Mouse (Mus musculus): ENCODE results near the gene AL607142.1.

The AL607142.1 gene

DNA sequence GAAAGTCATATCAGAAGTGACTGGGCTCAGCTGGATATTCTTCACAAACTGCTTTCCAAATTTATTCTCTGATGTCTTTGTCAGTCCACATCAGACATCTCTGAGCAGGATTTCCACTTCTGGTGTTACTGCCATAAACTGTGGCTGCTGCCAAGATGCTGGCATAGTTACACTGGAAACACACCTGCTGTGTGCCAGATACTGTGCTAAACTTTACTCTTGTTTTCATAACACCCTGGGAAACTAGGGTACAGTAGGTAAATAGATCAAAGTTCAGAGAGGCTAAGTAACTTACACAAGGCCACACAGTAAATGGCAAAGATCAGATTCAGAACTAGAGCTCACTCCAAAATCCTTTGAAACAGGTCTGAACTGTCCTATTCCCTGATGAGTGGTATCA lies 36.4 kb downstream of the AL607142.1 start:
- CTCF ChIA-PET, result no interaction called here

DNA sequence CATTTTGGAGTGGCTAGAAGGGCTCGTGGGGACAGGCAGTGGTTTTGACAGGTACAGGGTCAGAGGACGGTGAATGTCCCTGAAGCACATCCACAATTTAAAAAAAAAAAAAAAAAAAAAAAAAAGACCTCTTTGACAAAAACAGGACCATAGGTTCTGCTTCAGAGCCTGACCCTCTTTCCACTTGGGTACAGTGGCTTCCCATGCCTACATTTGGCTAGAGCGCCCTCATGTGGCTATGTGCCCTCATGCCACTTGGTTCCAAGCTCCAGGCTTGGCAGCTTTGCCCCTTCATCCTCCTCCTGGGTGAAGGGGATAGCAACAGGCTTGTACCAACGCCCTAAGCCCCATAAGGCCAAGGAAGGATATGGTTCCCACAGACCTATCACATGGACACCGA lies 39.8 kb downstream of the AL607142.1 start:
- CTCF ChIA-PET, result interaction anchor here (0.6 kb wide), 1 partner anchor 87 kb away, joined by 3 read pairs; no protein-coding TSS in a partner anchor

DNA sequence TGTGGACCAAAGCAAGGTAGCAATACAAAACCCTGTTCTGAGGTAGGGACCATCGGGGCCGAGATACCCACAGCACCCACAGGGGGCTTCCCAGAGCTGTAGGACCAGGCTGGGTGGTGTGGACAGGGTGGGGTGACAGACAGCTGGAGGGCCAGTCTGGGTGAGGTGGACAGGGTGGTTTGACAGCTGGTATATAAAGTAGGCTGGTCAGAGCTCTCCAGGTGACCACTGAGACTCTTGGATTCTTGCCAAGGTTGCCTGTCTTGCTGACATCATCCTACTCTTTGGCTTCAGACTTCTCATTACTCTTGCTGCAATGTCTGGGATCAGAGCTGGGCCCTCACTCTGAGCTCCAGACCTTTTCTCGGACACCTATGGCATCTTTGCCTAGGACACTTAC lies 41.6 kb downstream of the AL607142.1 start:
- CTCF ChIA-PET, result interaction anchor here (0.6 to 0.9 kb wide), 3 partner anchors 124 to 682 kb away, joined by 3 to 7 read pairs (median 6); no protein-coding TSS in a partner anchor

DNA sequence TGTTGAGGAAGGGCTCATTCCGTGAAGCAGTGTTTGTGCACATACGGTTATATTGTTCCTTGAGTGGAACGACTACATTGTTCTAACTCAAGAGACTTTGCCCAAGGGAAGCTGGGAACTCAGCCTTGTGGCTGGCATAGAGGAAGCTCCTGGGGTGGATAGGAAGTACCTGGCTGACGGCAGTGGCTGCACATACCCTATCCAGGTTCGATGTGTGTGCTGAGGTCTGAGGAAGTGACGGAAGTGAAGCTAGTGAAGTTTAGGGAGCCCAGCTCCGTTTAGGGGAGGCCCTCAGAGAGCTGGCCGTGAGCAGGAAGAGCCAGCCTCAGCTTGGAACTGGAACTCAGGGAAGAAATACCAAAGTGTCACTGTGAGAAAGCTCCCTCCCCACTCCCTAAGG lies 43.0 kb downstream of the AL607142.1 start:
- CTCF ChIA-PET, result no interaction called here

DNA sequence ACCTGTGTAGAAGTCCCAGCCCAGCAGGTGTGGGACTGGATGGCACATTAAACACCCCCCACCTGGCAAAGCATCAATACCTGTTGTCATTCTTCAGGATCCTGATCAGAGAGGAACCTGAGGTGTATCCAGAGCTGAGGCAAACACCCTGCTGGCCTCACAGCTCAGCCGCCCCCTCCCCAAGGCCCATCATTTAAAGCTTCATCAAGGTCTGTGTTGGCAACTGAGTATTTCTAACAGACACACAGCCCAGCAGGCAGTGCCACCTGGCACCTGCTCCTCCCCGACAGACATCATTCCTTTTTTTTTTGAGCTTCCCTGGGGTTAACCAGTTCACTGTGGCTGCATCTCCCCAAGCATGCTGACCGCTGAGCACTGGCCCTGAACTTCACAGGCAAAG lies 50.7 kb downstream of the AL607142.1 start:
- CTCF ChIA-PET, result interaction anchor here (0.6 kb wide), 1 partner anchor 23 kb away, joined by 4 read pairs; no protein-coding TSS in a partner anchor

DNA sequence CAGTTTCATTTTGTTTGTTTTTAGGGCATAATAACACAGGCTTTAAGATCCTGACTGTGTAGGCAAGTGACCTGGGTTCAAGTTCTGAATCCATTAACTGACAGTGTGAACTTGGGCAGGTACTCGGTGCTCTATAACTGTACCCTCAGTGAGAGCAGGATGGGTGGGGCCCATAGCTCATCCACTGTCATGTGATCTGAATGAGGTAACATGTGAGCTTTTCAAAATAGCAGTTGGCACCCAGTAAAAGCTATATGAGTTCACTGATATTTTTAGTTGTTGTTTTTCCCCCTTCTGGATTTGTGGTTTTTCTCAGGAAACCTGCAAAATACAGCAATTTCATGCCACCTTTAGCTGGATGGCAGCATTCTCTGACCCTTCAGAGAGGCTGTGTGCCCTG lies 51.5 kb downstream of the AL607142.1 start:
- CTCF ChIA-PET, result interaction anchor here (0.5 to 0.6 kb wide), 3 partner anchors 24 to 498 kb away, joined by 3 to 8 read pairs (median 4); no protein-coding TSS in a partner anchor

DNA sequence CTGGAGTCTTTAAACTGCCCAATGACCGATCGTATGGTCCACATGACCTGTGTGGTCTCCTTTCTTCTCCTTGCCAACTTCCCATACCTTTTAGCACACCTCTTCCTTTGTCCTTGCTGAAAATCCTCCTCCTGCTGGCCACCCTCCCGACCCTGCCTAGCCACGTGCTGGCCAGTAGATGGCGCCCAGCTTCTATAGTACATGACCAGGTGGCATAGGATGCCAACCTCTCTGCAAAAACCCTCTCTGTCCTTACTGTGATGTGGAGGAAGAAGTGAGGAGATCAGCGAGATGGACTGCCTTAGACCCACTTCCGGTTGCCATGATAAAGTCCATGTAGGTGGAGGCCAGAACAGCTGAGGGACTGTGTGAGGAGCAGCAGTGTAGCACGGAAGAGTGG lies 55.5 kb downstream of the AL607142.1 start:
- CTCF ChIA-PET, result no interaction called here

DNA sequence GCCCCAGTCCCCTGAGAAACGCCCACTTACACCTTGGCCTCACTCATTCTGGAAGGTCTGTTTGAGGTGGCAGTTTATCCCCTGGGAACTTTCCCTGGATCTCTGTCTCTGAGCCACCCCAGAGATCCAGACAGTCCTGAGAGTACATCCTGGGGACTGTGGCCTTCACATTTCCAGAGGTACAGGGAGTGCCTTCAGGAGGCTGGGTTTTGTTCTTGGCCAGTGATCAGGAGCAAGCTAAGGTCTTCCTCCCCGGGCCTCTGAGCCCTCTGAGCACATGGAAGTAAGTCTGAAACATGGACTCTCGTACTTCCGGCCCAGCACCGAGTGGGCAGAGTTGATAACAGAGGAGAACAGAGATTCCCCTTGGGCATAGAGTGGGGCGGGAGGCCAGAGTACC lies 59.9 kb downstream of the AL607142.1 start:
- CTCF ChIA-PET, result no interaction called here

DNA sequence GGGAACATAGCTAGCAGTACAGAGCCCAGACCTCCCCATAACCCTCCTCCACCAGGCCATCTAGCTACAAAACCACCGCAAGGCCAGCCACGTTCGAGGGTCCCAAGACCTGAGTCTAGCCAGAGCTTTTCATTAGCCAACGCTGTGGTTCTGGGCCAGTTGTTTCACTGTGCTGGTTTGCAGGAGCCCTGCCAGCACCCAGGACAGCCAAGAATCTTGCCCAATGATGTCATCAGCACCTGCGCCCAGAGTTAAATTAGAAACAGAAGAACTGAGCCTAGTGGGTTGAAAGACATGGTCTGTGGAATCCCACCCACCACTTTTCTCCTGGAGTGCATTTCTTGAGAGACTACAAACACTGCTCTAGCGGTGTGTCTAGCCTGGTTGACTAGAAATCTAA lies 61.3 kb downstream of the AL607142.1 start:
- CTCF ChIA-PET, result no interaction called here

DNA sequence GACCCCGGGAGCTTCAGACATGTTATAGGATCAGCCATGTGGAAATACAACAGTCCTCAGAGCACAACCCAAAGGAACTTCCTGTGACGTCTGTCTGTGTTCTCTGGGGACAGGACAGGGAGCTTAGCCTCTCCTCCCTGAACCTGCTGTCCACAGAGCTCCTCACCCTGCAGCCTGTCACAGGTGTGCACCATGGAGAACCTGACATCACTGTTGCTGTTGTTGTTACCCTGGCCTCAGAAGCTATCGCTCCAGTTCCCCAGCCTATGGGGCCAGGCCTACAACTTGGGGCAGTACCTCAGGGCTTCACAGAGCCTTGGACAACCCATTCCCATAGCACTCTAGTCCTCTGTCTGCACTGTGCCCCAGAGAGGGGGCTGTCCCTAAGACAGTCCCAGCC lies 62.5 kb downstream of the AL607142.1 start:
- CTCF ChIA-PET, result no interaction called here

DNA sequence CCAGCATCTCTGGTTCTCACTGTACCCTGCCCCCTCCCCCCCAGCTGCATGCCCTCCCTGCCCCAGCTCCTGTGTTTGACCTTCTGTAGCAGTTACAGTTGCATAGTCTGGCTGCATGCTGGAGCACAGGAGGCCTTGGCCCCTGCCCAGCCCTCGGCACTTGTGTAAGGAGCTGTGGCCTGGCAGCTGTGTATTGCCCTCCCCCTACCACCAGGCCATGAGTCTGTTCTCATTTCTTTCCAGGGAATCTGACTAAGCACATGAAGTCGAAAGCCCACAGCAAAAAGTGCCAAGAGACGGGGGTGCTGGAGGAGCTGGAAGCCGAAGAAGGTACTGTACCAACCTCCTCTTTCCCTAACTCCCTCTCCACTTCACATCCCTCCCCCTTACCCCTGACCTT lies 63.2 kb downstream of the AL607142.1 start:
- CTCF ChIA-PET, result interaction anchor here (0.8 kb wide), 1 partner anchor 209 kb away, joined by 4 read pairs; no protein-coding TSS in a partner anchor

DNA sequence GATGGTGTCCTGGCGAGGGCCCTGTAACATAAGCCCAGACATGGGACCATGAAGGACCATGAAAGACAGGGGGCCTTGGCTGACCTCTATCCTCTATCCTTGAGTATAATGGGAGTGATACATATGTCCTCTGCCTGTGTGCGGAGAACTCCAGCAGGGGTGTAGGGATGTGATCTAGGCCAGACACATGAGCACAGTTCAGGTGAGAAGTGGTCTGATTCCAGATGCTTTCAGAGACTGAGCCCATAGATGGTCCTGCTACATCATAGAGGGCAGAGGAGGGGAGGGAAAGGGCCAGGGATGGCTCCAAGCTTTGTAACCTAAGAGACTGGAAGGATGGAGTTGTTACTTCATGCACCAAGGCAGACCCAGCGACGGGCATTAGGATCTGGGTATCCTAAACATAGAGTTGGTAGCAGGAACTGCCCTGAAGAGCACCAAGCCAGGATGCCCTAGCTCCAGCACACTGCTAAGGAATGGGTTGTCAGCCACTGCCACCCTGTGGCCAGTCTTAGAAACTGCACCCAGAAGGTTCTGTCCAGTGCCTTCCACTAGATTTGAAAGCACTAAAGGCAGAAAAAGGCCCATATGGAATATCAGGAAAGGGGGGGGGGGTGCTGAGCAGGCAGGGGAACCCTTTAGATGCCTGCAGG lies 64.6 kb downstream of the AL607142.1 start:
- CTCF ChIA-PET, result interaction anchor here (0.7 to 0.8 kb wide), 2 partner anchors 9 to 500 kb away, joined by 3 to 4 read pairs; no protein-coding TSS in a partner anchor

DNA sequence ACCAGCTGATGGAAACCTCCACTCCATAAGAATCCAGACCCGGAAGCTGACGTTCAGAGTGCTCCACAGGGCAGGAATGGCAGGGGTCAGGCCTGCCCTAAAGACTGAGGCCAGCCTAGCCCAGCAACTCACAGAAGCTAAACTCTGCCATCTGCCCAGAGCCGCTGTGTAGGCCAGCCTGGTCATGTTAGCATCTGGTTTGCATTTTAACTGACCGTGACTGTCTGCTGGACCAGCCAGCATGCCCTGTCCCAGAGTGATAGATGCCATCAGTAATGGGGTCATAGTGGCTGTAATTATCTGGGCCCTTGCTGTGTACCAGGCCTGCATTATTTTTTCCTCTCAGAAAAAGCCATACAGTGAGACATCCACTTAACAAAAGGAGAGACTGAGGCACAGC lies 66.1 kb downstream of the AL607142.1 start:
- CTCF ChIA-PET, result no interaction called here

DNA sequence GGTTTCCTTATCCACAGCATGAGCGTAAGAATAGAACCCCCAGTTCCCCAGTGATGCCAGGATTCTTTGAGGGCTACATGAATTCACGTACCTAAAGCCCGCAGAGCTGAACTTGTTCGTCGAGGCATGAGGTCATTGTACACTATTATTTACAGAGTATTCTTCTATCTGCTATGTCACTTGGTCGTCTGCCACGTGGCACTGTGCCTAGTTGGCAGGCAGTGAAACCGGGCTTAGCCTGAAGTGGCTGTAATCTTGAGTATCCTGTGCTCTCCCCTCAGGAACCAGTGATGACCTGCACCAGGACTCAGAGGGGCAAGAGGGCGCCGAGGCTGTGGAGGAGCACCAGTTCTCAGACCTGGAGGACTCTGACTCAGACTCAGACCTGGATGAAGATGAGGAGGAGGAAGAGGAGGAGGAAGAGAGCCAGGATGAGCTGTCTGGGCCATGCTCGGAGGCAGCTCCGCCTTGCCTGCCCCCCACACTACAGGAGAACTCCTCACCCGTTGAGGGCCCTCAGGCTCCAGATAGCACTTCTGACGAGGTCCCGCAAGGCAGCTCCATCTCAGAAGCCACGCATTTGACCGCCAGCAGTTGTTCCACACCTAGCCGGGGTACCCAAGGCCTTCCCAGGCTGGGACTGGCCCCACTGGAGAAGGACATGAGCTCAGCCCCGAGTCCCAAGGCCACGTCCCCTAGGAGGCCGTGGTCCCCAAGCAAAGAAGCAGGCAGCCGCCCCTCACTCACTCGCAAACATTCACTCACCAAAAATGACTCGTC lies 66.8 kb downstream of the AL607142.1 start:
- CTCF ChIA-PET, result no interaction called here

DNA sequence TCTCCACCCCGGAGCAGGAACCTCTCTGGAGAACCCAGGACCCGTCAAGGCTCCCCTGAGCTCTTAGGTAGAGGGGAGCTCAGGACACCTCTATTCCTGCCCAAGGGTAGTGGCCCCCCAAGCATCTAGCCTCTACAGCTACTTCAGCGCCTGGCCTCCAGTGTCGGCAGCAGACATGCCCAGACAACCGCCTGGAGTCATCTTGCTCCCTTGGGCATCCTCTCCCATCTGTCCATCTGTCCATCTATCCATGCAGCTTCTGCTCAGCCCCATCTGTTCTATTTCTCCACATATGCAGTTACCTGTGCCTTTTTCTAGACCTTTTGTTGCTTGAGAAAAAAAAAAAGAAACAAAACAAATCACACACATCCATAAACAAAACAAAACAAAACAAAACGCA lies 69.4 kb downstream of the AL607142.1 start:
- CTCF ChIA-PET, result interaction anchor here (0.6 kb wide), 1 partner anchor 173 kb away, joined by 3 read pairs; no protein-coding TSS in a partner anchor

DNA sequence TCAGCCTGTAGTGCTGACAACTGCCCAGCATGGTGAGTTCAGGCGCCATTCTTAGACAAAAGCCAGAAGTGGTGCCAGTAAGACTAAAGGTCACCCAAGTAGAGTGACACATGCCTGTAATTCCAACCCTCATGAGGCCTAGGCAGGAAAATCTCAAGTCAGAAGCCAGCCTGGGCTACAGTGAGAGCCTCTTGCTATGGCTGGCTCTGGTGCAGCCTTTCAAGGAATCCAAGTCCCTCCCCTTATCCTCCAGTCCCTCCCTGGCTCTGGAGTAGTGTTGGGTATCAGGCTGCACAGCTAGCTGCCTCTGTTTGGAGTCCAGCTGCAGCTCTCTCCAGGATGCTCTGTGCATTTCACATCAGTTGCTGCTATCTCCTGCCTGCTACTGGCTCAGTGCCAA lies 77.0 kb downstream of the AL607142.1 start:
- CTCF ChIA-PET, result no interaction called here

DNA sequence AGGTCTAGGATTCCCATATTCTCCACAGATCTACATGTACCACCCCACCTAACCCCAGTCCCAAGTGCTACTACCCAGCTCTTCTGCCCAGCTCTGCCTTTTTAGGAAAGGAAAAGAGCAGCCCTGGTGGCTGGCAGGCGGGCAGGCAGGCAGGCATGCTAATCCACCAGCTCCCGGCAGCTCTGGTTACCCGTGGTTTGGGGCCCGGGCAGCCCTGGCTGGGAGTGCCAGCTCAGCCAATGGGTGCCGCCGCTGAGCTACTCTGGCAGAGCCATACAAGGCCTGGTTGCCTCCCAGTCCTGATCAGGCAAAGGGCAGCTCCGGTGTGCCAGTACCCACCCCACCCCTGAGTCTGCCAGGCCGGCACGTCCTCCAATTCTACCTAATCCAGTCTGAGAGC lies 78.1 kb downstream of the AL607142.1 start:
- CTCF ChIA-PET, result no interaction called here
